Mouse (Mus musculus): Measurements from ENCODE around the gene Slc6a12. TPM values are rescaled to one million over a fixed set of nuclear protein-coding genes. Genes with fewer than 3 reads are reported as not detected.

Gene Slc6a12
- total and polyA plus RNA-seq, 3 experiments = not detected

DNA sequence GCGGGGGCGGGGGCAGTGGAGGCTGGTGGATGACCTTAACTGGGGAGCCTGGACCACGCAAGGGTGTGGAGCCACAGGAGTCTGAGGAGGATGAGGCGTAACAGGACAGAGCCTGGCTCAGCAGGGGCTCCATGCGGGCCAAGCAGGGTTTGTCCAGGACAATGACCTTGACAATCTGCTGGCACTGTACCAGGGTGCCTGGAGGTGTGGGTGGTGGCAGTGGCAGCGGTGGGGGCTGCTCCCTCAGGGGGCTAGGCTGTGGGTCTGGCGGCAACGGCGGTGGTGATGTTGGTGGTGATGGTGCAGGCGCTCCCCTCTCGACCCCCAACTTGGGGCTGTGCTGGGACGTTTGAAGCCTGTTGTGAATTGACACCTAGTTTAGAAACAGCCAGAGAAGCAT is 33.3 kb downstream of the Slc6a12 start:
- no peak overlapping the region for H3K4me3 ChIP-seq (ENCODE audit: control insufficient read depth in 1 of 2, insufficient read depth in 1 of 2, low read depth in 2 of 2, low read length in 2 of 2)
- H3K9ac ChIP-seq (ENCODE audit: control insufficient read depth, low read depth, low read length, poor library complexity, severe bottlenecking) = no peak overlapping the region
- no peaks in the 10 kb centered on the region for H3K36me3 ChIP-seq (ENCODE audit: control insufficient read depth in 1 of 2, insufficient read depth in 2 of 2, low read length in 2 of 2)
- no peaks in the 10 kb centered on the region for H3K9me3 ChIP-seq (replicated peaks; ENCODE audit: insufficient read depth, low read length)
- no peaks in the 10 kb centered on the region for H3K4me1 ChIP-seq (ENCODE audit: control insufficient read depth in 1 of 2, insufficient read depth in 2 of 2, low read length in 2 of 2)
- no peak overlapping the region for H3K27ac ChIP-seq (ENCODE audit: control insufficient read depth, low read depth, low read length)
- H3K79me2 ChIP-seq (ENCODE audit: control insufficient read depth, insufficient read depth, low read length, poor library complexity) = no peaks in the 10 kb centered on the region
- TF ChIP-seq CHD2 (IDR thresholded peaks at IDR 0.05; ENCODE audit: low read length) (no peak), E2F4 (IDR thresholded peaks at IDR 0.05; ENCODE audit: borderline replicate concordance, low read depth, low read length) (no peak), UBTF (IDR thresholded peaks at IDR 0.05; ENCODE audit: borderline replicate concordance, insufficient read depth, low read depth, low read length) (no peak), MAFK (IDR thresholded peaks at IDR 0.05; ENCODE audit: borderline replicate concordance, low read depth, low read length) (no peak), MXI1 (IDR thresholded peaks at IDR 0.05; ENCODE audit: low read depth, low read length) (no peak), CTCF (IDR thresholded peaks at IDR 0.05 in 2 of 3, conservative IDR thresholded peaks at IDR 0.05 in 1 of 3; ENCODE audit: control insufficient read depth in 1 of 3, insufficient read depth in 1 of 3, low read depth in 2 of 3, low read length in 3 of 3, poor library complexity in 1 of 3, severe bottlenecking in 1 of 3) (no peak), JUND (IDR thresholded peaks at IDR 0.05; ENCODE audit: low read depth, low read length) (no peak), MYB (IDR thresholded peaks at IDR 0.05; ENCODE audit: low read depth, low read length) (no peak), POLR2AphosphoS2 (IDR thresholded peaks at IDR 0.05; ENCODE audit: low read length) (no peak), ZC3H11A (IDR thresholded peaks at IDR 0.05; ENCODE audit: low read depth, low read length) (no peak), CHD1 (IDR thresholded peaks at IDR 0.05; ENCODE audit: low read depth, low read length) (no peak), TBP (IDR thresholded peaks at IDR 0.05; ENCODE audit: low read depth, low read length) (no peak), USF1 (IDR thresholded peaks at IDR 0.05; ENCODE audit: low read depth, low read length) (no peak), RAD21 (IDR thresholded peaks at IDR 0.05; ENCODE audit: low read depth, low read length) (no peak)
- H3K27me3 ChIP-seq (ENCODE audit: control insufficient read depth in 1 of 2, insufficient read depth in 2 of 2, low read length in 2 of 2) = no peaks in the 10 kb centered on the region
- no peak for DNase-seq (ENCODE audit: low read depth, low spot score)

DNA sequence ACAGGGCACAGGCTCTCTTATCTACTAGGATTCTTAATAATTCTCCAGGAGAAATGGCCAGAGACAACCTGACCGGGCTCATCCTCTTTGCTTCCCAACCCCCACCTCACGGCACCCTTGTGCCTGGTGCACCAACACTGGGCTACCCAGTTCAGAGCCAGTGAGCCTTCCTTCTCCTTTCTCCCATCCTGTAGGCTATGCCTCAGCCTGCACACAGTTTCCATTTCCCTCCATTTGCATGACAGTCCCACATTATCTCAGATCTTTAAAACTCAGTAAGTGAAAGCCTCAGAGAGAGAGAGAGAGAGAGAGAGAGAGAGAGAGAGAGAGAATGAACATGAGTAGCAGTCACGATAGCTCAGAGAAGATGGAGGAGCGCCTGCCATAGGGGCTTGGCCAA is 35.4 kb downstream of the Slc6a12 start:
- Histone ChIP-seq H3K9ac (ENCODE audit: control insufficient read depth, low read depth, low read length, poor library complexity, severe bottlenecking) (no peak overlapping the region), H3K4me1 (ENCODE audit: control insufficient read depth in 1 of 2, insufficient read depth in 2 of 2, low read length in 2 of 2) (no peaks in the 10 kb centered on the region), H3K4me3 (ENCODE audit: control insufficient read depth in 1 of 2, insufficient read depth in 1 of 2, low read depth in 2 of 2, low read length in 2 of 2) (no peak overlapping the region), H3K27ac (ENCODE audit: control insufficient read depth, low read depth, low read length) (no peak overlapping the region), H3K36me3 (ENCODE audit: control insufficient read depth in 1 of 2, insufficient read depth in 2 of 2, low read length in 2 of 2) (no peaks in the 10 kb centered on the region), H3K79me2 (ENCODE audit: control insufficient read depth, insufficient read depth, low read length, poor library complexity) (no peaks in the 10 kb centered on the region), H3K9me3 (replicated peaks; ENCODE audit: insufficient read depth, low read length) (no peaks in the 10 kb centered on the region), H3K27me3 (ENCODE audit: control insufficient read depth in 1 of 2, insufficient read depth in 2 of 2, low read length in 2 of 2) (no peaks in the 10 kb centered on the region)
- DNase-seq (ENCODE audit: low read depth, low spot score) = no peak
- TF ChIP-seq NELFE (IDR thresholded peaks at IDR 0.05; ENCODE audit: low read depth, low read length) = no peak
- no peak for TF ChIP-seq BHLHE40 (IDR thresholded peaks at IDR 0.05; ENCODE audit: borderline replicate concordance, low read depth, low read length)
- no peak for TF ChIP-seq USF2 (IDR thresholded peaks at IDR 0.05; ENCODE audit: borderline replicate concordance in 1 of 2, insufficient read depth in 1 of 2, low read depth in 1 of 2, low read length in 2 of 2)
- no peak for TF ChIP-seq E2F4 (IDR thresholded peaks at IDR 0.05; ENCODE audit: borderline replicate concordance, low read depth, low read length)
- TF ChIP-seq MEF2A (IDR thresholded peaks at IDR 0.05; ENCODE audit: extremely low read depth, insufficient replicate concordance, low read depth, low read length, poor library complexity, severe bottlenecking) = no peak
- no peak for TF ChIP-seq SMC3 (IDR thresholded peaks at IDR 0.05; ENCODE audit: low read depth, low read length)
- no peak for TF ChIP-seq GATA1 (IDR thresholded peaks at IDR 0.05; ENCODE audit: low read depth, low read length)
